Mouse (Mus musculus): ENCODE data around the gene Ccdc85a.
A peak's percentile ranks its signal among the peaks of the same experiment; 100 is the strongest.

Ccdc85a gene

DNA sequence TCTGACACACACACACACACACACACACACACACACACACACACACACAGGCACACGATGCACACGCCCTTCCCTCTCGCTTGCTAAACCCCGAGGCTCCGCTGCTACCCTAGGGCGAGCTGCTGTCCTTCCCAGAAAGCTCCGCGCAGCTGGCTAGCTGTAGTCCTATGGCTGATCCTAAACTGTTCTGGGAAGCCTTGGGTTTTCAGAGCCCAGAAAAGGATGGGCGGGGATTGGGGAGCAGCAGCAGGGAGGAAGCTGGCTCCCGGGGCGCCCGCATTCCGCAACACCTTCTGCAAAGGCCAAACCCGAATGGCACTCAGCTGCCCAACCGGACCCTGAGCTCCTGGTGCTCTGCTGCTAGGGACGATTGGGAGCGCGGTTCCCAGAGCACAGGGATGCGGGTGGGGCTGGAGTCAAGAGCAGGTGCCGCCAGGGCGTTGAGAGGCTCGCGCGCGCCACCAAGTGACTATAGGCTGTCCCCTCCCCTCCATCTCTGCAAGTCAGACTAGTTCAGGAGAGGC is at the start of gene Ccdc85a:
TSS of gene Ccdc85a (minus strand) at position 414 of the 524 bp plus-strand sequence.
- DNase-seq (ENCODE audit: low read depth, low spot score), result peak; percentile 40

DNA sequence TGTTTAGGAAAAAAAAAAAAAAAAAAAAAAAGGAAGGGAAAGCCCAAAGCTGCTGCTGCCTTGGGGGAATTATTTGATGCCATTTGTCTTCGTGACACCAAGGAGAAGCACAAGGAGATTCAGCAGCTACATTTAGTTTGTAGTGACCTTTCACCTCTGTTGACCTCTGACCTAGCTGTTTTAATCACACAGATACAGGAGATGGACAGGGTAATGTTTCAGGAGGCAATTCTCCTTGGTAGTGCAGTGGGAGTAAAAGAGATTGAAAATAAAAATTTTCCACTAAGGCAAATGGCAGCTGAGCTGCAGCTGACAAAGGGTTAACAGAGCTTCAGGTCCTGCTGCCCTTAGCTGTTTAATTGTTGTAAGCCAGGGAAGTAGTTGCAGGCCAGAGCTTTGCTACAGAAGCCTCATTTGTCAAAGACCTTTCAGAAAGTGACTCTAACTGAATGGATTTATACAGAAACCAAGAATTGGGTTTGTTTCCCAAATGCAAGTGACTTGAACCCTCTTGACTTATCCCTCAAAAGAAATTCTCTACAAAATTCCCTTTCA is 49.5 kb upstream of the Ccdc85a start:
- DNase-seq (ENCODE audit: low read depth, low spot score), result no peak

DNA sequence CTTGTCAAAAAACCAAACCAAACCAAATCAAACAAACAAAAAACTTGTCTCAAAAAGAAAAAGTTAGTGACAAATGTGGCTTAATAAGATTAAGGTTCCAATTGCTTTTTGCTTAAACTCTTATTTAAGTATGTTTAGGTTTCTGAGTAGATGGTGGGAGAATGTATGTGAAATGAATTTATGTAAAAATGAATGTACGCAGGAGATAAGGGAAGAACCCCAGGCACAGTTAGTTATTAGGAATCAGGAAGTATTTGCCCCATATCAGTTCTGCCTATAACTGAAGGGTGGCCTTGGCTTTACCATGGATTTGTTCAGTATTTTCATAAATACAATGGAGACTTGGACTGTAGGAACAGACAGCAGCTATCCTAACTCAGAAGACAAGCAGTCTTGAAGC is 49.0 kb upstream of the Ccdc85a start:
- no peak for DNase-seq (ENCODE audit: low read depth, low spot score)

DNA sequence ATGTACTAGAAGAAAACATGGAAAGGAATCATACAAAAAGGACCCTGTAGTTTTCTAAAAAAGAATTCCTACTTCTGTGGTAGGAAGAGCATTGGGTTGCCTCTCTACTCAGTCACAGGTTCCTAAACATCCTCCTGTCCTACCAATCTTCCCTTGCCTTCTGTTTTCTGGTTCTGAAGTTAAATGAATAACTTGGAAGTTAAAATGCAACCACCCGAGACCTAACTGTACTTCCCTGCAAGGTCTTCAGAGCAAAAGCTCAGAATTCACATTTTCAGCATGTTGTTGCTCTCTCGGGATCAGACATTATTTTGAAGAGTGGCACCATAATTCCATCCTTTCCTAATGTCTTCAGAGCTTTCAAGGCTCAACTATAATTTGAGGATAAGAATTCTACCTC is 46.6 kb upstream of the Ccdc85a start:
- no peak for DNase-seq (ENCODE audit: low read depth, low spot score)

DNA sequence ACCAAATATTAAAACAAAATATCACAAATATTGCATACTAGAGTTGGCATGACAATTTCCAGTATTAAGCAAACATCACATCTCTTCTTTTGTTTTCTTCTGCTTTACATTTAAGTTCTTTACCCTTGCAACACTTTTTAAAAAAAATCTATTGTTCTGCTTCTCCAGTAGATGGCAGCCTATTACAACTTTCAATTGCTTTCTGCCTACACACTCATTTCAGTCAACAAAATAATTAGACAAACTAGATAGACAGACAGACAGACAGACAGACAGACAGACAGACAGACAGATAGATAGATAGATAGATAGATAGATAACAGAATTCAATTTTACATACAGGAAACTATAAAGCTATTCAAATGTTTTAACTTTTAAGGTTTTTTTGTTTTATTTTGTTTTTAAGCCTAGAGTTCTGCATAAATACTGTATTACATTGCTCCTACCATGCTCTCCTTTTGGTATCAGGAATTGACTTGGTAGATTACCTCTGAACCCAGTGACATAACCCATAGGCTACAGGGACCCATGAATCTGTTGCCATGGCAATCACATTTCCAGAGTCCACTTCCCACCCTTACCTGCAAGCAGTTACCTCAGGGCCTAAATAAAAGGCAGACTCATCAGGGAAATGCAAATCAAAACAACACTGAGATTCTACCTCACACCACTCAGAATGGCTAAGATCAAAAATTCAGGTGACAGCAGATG is 26.8 kb upstream of the Ccdc85a start:
- DNase-seq (ENCODE audit: low read depth, low spot score), result peak; percentile 42

DNA sequence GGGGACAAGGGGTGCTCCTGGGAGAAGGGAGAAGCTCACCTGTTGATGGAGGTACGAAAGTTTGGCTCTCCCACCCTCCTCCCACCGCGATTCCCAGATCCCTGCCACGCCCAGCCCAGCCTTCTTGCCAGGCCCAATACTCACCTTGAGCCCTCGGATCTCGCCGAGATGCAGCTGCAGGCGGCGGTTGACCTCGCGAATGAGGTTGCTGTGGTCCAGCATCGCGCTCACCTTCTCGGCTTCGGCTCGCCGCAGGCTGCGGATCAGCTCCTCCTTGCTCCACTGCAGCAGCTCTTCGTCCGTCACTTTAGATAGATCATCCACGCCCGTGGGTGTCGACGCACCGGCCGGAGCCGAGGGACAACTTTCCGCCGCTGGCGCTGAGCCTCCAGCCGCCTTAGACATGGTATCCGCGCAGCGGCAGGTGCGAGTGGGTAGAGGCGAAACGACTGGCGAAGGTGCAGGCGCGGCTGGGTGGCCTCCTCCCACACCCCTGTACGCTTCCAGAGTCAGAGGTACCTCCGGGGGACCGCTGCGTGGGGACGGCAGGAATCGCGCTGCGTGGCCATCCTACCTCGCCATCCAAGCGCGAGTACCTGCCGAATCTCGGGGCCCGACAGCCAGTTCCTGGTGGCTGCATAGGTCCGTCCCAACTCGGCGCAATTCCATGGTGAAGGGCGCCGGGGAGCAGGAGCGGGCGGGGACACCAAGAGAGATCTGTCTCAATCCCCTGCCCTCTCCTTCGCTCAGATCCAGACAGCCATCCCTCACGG is 800 bp downstream of the Ccdc85a start:
- DNase-seq (ENCODE audit: low read depth, low spot score), result no peak

DNA sequence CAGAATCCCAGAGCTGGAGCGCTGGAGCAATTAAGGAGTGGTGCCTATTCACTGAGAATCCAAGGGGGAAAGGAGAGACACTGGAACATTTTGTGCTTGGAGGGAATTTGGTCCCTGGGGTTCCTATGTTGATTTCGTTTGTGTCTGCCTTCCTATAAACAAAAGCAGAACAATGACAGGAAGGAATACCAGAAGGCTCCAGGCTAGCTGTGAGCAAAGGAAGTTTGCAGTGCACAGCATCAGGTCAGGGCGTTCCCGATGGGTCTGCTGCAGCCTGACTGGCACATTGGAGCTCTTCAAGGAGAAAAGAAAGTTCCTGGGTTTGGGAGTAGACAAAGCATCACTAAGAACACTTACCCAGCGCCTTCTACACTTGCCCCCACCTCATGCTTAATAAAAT is 1.9 kb downstream of the Ccdc85a start:
- no peak for DNase-seq (ENCODE audit: low read depth, low spot score)

DNA sequence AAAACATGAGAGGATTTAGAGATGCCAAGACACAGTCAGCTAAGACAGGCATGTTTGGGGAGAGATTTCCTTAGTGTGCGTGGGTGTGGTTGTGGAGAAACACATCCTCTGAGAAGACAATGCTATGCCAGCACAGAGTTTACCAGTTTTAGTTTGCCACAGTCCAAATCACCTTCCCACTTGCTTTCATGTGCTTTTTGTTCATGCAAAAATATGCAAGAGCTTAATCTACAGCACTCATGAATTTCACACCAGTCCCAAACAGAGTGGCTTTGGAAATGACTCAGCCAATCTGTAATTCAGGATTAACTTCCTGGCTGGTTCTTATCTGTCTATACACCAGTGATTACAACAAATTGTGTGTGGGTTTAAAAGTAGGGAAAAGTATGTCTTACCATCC is 11.7 kb downstream of the Ccdc85a start:
- DNase-seq (ENCODE audit: low read depth, low spot score), result peak; percentile 6

DNA sequence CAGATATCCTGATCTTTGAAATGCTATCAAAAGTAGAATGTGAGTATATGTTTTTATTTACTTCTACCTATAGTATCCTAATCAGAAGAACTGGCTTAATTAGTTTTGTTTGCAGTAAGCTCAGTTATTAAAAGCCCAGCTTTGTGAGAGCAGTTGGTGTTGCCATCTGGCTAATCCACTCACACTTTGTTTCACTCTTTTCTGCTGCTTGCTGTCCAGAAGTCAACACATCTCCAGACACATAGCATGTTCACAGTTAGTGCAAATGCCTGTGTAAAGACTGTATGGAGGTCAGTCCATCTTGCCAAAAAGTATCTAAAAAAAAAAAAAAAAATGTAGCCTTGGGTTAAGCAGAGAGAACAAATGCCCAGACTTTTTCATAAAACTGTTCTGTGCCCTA is 27.7 kb downstream of the Ccdc85a start:
- no peak for DNase-seq (ENCODE audit: low read depth, low spot score)

DNA sequence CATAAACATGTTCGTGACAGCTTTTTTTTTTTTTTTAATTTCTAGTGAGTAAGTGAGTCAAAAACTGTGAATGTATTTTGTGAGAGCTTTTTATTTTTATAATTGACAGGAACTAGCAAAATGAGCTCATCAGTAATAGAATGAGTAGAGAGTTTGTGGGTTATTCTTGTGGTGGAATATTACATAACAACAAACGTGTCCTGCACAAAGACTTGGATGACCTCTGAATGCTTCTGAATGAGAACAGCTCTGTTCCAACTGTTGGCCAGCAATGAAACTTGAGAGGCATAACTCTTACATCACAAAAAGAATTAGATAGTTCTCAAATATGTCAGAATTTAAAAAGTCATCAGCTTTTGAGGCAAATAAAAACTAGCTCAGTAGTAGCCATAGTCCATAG is 40.7 kb downstream of the Ccdc85a start:
- peak; percentile 21 for DNase-seq (ENCODE audit: low read depth, low spot score)

DNA sequence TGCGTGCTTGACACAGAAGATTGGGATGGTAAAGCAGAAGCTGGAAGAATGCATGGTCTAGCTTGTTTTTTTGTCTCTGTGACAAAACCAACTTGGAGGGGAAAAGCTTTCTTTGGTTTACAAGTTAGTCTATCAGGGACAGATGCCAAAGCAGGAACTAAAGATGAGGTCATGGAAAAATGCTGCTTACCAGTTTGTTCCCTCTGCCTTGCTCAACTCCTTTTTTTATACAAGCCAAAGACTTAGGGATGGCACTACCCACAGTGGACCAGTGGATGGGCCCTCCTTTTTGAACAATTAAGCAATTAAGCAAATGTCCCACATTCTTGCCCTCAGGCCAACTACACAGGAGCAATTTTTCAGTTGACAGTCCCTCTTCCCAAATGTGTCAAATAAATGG is 42.8 kb downstream of the Ccdc85a start:
- peak; percentile 18 for DNase-seq (ENCODE audit: low read depth, low spot score)

DNA sequence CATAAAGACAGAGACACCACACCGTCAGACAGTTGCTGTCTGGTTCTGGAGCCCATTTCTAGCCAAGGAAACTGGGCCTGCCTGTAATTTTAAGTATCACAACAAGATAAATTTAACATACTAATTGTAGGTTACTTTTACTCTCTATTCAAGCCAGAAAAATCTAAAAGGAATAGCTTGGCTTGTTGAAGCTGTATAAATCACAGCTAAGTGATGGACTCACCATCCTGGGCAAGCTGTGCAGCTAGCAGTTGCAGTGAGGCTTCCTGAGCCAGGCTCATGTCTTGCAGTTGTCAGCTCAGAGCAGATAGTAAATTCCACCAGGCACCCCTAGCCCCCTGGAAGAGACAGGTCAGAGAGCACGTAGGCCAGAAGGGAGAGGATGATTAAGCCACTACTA is 50.8 kb downstream of the Ccdc85a start:
- DNase-seq (ENCODE audit: low read depth, low spot score), result no peak

DNA sequence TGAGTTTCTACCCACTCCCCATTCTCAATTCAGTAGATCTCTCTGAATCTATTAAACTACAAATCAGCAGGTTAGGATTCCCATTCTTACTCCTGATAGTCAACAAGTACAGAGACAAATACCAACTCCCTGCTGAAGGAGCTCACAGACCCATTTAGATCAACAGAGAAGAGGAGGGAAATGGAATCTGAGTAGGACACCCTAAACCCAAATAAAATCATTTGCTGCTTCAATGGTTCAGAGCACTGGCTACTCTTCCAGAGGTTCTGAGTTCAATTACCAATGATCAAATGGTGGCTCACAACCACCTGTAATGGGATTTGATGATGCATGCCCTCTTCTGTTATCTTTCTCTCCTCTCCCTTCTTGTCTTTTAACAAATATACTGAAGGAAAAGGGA is 82.9 kb downstream of the Ccdc85a start:
- DNase-seq (ENCODE audit: low read depth, low spot score), result no peak

DNA sequence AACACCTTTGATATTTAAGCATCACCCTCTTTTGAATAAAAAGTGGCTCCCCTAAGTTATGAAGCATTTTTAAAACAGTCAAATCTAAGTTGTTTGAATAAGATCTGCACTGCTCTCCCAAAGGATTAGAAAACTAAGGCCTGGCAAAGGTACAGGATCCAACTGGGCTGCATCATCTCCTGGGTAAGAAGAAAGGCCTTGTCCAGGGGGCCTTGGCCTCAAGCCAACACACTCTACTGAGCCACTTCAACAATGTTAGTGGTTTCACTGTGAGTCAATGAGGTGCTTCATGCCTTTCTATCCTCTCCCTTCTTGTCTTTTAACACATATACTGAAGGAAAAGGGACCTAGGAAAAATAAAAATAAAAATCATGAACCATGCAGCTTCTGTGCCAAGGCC is 87.1 kb downstream of the Ccdc85a start:
- DNase-seq (ENCODE audit: low read depth, low spot score), result peak; percentile 9

DNA sequence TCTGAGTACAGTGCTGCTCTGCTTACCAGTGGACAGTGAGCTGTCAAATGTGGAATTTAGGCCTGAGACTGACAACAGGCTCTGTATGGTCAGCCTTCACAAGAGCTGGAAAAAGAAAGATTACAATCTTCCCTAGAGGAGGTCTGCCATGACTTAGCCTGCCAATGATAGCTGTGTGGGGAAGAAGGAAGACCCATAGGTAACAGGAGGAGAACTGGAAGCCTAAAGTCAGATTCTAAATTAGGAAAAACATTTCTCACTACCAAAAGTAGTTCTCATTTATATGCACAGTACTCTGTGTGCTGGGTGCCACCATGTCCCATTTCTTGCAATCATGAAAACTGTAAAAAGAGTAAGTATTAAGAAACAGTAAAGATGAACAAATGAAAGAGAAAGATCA is 90.8 kb downstream of the Ccdc85a start:
- DNase-seq (ENCODE audit: low read depth, low spot score), result no peak

DNA sequence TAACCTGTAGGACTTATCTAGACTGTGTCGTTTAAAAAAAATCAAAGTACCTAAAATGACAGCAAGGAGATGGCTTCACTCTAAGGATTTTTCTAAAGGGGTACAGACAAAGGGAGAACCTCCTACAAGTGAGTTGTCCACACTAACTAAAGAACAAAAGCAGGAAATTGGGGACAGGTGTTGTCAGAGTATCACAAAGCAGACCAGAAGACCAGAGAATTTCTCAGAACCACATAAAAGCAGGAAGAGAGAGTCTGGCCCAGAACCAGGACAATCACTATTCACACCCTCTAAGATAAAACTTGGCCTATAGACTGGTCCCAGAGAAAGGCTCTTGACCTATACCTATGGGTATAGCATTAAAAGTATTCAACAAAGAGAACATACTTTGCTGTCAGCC is 92.8 kb downstream of the Ccdc85a start:
- DNase-seq (ENCODE audit: low read depth, low spot score), result no peak

DNA sequence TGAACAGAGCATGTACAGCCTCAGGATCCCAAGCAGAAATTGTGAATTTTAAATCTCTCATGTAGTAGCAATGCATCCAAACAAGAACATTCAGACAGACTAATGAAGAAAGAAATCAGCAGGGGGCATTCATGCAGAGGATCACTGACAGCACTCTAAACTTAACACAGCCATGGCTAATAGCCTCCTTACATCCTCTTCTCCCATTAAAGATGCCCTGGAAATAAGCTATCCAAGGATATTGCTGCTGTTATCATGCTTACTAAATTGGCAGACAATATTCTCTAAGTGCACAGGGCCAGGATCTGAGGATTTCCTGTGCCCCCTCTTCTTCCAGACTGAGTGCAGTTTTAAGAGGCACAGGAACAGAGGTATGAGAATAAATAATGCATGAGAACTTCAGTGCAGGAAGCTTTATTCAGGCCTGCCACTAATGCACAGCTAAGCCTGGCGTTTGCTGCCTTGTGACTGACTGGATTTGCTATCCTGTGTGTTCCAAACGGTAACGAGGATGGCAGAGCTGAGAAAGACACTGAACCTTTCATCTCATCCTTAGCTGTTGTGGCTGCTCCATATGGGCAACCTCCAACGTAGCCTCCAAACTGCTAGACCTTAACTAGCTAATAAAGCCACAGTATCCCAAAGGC is 99.9 kb downstream of the Ccdc85a start:
- DNase-seq (ENCODE audit: low read depth, low spot score), result no peak

DNA sequence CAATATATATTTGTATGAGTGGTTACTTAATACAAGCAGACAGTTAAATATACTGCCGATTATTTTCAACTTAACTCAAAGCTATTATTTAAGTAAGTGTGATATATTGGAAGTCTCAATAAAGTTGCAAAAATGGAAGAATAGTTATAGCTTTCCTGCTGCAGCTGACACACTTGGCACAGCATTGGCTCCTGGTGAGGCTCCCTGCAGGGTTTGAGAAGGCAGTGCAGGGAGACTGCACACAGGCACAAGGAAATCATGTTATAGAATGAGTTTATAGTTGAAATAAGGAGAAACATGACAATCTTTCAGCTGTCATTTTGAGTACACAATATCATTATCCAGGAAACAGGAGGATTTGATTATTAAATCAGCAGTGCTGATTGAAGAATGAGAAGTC is 107.0 kb downstream of the Ccdc85a start:
- no peak for DNase-seq (ENCODE audit: low read depth, low spot score)

DNA sequence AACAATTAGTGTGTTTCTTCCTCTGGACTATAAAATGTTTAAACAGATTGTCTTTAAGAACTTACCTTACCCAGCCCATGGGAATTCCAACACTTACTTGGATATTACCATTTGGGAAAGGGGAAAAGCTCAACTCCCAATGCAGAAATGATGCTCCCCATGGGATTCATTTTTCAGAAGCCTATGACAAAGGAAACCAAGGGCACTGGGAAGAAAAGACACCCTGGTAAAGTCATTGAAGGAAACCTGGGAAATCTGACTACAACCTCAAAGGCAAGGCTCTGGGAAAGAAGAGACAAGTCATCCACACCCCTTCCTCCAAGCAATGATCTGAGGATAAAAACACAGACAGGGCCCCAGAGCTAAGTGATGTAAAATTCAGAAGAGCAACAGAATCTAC is 118.4 kb downstream of the Ccdc85a start:
- DNase-seq (ENCODE audit: low read depth, low spot score), result no peak

DNA sequence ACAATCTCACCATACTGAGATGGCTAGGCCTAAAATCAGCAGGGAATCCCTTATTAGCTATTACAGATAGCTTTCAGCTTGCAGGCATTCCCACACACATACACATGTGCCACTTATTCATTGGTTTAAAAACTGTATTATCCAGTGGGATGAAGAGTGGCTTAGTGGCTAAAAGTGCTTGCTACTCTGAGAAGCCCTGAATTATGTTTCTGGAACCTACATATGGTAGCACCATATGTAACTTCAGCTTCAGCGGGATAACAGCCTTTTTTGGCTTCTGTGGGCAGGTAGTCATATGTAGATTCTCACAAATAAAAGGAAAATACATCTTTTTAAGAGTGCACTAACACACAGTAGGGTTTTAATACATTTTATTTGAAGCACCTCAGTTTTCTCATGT is 119.2 kb downstream of the Ccdc85a start:
- no peak for DNase-seq (ENCODE audit: low read depth, low spot score)

DNA sequence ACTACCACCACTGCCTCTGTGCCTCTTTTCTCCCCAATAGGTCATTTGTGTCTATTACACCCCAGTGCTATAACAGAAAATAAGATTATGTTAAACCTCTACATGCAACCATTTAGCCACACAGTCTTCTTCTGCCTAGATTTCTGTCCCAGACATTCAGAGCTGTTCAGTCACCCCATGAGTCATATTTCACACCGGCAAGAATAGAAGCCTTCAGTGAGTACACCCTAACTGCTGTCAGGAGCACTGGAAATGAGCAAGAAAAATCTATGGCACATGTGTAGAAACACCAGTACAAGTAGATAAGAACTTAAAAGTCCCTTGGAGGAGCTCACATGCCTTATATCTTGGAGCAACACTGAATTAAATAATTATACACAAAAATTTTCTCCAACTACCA is 125.0 kb downstream of the Ccdc85a start:
- peak; percentile 7 for DNase-seq (ENCODE audit: low read depth, low spot score)

DNA sequence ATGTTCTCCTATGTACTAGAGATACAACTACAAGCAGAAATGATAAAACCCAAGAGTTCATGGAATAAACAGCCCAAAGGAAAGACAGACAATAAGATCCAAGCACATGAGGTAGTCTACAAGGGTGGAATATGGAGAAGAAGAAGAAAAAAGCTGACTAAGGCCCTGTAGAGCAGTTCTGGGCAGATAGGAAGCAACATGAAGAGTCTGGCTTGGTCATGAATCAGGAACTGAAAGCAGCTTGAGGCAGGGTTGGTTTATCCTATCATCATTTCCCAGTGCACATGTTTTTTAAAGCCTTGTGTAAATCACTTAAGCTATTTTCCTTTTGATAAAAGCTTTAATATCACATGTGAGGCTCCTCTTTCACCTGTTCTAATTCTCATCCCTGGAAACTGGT is 144.2 kb downstream of the Ccdc85a start:
- DNase-seq (ENCODE audit: low read depth, low spot score), result no peak
